Mouse (Mus musculus) kidney, adult 8-10 months (tissue): ENCODE data around the gene Abcg1.

Experiments used
- DNase-seq, 2 experiments: peaks; one replicate each; pipeline ENCODE4 v3.0.0; 2022

The Abcg1 gene

GRCm38 (mm10) chr17:31057151-31057890, at the start of gene Abcg1:
Gene Abcg1 (plus strand): TSS chr17:31057675.
- DNase-seq, result no peak

- no peak for DNase-seq
These were observed 49.1 kb upstream of the Abcg1 start for GRCm38 (mm10) chr17:31008416-31008815.

- DNase-seq, result peak in 1 of 2 experiments; percentile 19
These were observed 45.7 kb upstream of the Abcg1 start for GRCm38 (mm10) chr17:31011551-31012394.

GRCm38 (mm10) chr17:31018267-31018666, 39.2 kb upstream of the Abcg1 start:
- DNase-seq, result peak; percentile 11 to 62

GRCm38 (mm10) chr17:31019505-31019904, 38.0 kb upstream of the Abcg1 start:
- DNase-seq, result peak; percentile 28 to 64

GRCm38 (mm10) chr17:31020078-31020477, 37.4 kb upstream of the Abcg1 start:
- DNase-seq, result no peak

GRCm38 (mm10) chr17:31021276-31021675, 36.2 kb upstream of the Abcg1 start:
- DNase-seq, result no peak

GRCm38 (mm10) chr17:31024125-31024781, 33.2 kb upstream of the Abcg1 start:
- DNase-seq, result no peak

GRCm38 (mm10) chr17:31024782-31025125, 32.7 kb upstream of the Abcg1 start:
- DNase-seq, result no peak

GRCm38 (mm10) chr17:31026986-31027385, 30.5 kb upstream of the Abcg1 start:
- no peak for DNase-seq

- DNase-seq, result no peak
These were observed 29.8 kb upstream of the Abcg1 start for GRCm38 (mm10) chr17:31027723-31028122.

GRCm38 (mm10) chr17:31028821-31029370, 28.6 kb upstream of the Abcg1 start:
- no peak for DNase-seq

GRCm38 (mm10) chr17:31029407-31029806, 28.1 kb upstream of the Abcg1 start:
- DNase-seq, result no peak

GRCm38 (mm10) chr17:31032341-31032740, 25.1 kb upstream of the Abcg1 start:
- no peak for DNase-seq

- DNase-seq, result no peak
These were observed 24.2 kb upstream of the Abcg1 start for GRCm38 (mm10) chr17:31033251-31033650.

- DNase-seq, result no peak
These were observed 23.3 kb upstream of the Abcg1 start for GRCm38 (mm10) chr17:31034165-31034564.

GRCm38 (mm10) chr17:31034674-31035356, 22.7 kb upstream of the Abcg1 start:
- no peak for DNase-seq

GRCm38 (mm10) chr17:31036168-31036876, 21.2 kb upstream of the Abcg1 start:
- no peak for DNase-seq

- no peak for DNase-seq
These were observed 20.1 kb upstream of the Abcg1 start for GRCm38 (mm10) chr17:31037331-31037730.

GRCm38 (mm10) chr17:31038381-31038780, 19.1 kb upstream of the Abcg1 start:
- peak; percentile 14 to 21 for DNase-seq

- no peak for DNase-seq
These were observed 17.8 kb upstream of the Abcg1 start for GRCm38 (mm10) chr17:31039626-31040025.

- no peak for DNase-seq
These were observed 17.1 kb upstream of the Abcg1 start for GRCm38 (mm10) chr17:31040421-31040820.
